Mouse (Mus musculus) ES-Bruce4 (cell line): ENCODE data around the gene Gpc1.

Source experiments
- CTCF ChIP-seq: IDR thresholded peaks from one replicate; pipeline ENCODE4 v1.8.1; 2011; ENCODE audit warnings: low read depth, low read length
- EP300 ChIP-seq: IDR thresholded peaks from 2 replicates; pipeline ENCODE4 v1.6.1; 2011; ENCODE audit warnings: low read depth, low read length; ENCODE audit not compliant: insufficient read depth

DNA sequence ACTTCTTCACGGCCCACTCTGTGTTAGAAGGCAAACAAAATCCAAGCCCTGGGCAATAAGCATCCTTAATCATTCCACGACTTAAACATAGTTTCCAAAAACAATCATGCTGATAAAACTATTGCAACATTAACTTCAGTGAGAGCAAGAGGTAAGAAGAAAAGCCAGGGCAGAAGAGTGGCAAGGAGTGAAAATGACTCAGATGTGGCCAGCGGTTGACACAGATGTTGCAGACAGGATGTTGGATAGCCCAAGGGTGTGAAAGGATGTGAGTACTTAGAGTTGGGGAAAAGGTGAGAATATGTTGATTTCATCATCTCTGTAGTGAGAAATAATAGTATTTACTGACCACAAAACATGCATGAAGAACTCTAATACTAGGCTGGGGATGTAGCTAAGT lies 24.7 kb upstream of the Gpc1 start:
- TF ChIP-seq CTCF = no peak
- TF ChIP-seq EP300 = no peak
